Mouse (Mus musculus) embryonic facial prominence, embryonic 13.5 days (tissue): ENCODE measurements around the gene Ikzf1. TPM values are rescaled to one million over a fixed set of nuclear protein-coding genes. Genes with fewer than 3 reads are reported as not detected.

Experiments used
- ATAC-seq: fragments of 200-750 bp; cut with Nextera tagmentation; 2 replicates; pipeline ENCODE4 v1.8.0; 2017; ENCODE audit warnings: low read depth; ENCODE audit not compliant: insufficient number of reproducible peaks, insufficient read depth, low FRiP score, low TSS enrichment
- H3K27ac ChIP-seq: fragments of 300-500 bp; sonication (generic); 2 replicates; pipeline ENCODE4 v1.5.1; 2015; ENCODE audit warnings: moderate library complexity, mild to moderate bottlenecking, inconsistent platforms
- H3K27me3 ChIP-seq: fragments of 300-500 bp; sonication (generic); 2 replicates; pipeline ENCODE4 v1.6.1; 2015; ENCODE audit warnings: mild to moderate bottlenecking, inconsistent platforms
- H3K36me3 ChIP-seq: fragments of 300-500 bp; sonication (generic); 2 replicates; pipeline ENCODE4 v1.6.1; 2015; ENCODE audit warnings: mild to moderate bottlenecking, inconsistent platforms
- H3K4me1 ChIP-seq: fragments of 300-500 bp; sonication (generic); 2 replicates; pipeline ENCODE4 v1.6.1; 2015; ENCODE audit warnings: inconsistent platforms
- H3K4me2 ChIP-seq: fragments of 300-500 bp; sonication (generic); 2 replicates; pipeline ENCODE4 v1.6.1; 2015; ENCODE audit warnings: moderate library complexity, mild to moderate bottlenecking, inconsistent platforms
- H3K4me3 ChIP-seq: fragments of 300-500 bp; sonication (generic); 2 replicates; pipeline ENCODE4 v1.5.1; 2015; ENCODE audit warnings: mild to moderate bottlenecking, inconsistent platforms
- H3K9ac ChIP-seq: fragments of 300-500 bp; sonication (generic); 2 replicates; pipeline ENCODE4 v1.6.1; 2015; ENCODE audit warnings: mild to moderate bottlenecking, inconsistent platforms
- H3K9me3 ChIP-seq: fragments of 300-500 bp; sonication (generic); 2 replicates; pipeline ENCODE4 v1.6.1; 2016; ENCODE audit warnings: inconsistent platforms
- WGBS: fragments of 180-500 bp; shearing (Covaris S2); methylation state at CpG from one replicate; pipeline ENCODE4 v1.1.7; 2015; ENCODE audit warnings: mixed read lengths; 5-methylcytosine and 5-hydroxymethylcytosine counted together
- polyA plus RNA-seq: library from polyadenylated mRNA; unstranded; fragments of >200 nt; fragmentation: Nextera tagmentation; extraction: Ambion mirVana; gene quantifications from 2 replicates; pipeline ENCODE4 v1.2.1, GENCODE M21; 2015

The Ikzf1 gene
- polyA plus RNA-seq, 1 experiment from 2014 or later = 1.8 TPM

DNA sequence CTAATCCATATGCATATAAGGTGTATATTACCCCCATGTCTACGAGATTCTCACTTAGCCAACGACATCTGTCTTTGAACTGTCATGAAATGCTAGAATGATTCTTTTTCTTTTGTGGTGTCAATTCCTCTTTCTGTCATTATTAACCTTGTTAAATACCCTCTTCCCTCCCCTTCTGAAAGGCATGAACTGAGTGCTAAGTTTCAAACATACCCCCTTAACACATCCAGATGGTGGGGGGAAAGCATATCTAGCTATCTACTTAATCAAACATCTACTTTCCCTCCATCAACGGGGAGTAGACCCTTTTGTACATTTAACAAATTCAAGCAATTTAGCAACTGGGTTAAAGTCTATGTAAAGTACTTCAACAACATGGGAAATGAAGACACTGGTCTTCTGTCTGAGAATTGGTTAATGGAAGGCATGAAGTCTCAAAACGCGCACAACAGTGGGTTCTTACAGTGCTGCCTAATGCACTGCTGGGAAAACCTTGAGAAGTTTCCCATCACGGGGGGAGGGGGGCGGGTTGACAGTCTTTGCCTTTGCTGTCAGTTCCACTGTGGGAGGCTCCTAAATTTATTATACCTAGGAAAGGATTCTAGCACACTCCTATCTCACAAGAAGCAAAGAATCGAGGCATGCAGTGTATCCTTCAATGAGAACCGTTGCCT lies 8.6 kb upstream of the Ikzf1 start:
- no peaks in the 10 kb centered on the region for H3K36me3 ChIP-seq
- no peak overlapping the region for H3K9ac ChIP-seq
- H3K27ac ChIP-seq = no peak overlapping the region
- H3K27me3 ChIP-seq = peaks cover under 1% of the 10 kb centered on the region; the same call in 1 of the 2 replicates
- 81% methylated on average over 9 of the region's 9 CpGs for WGBS
- no peak overlapping the region for H3K4me3 ChIP-seq
- H3K4me2 ChIP-seq = no peak overlapping the region
- ATAC-seq = no peak
- H3K9me3 ChIP-seq = no peaks in the 10 kb centered on the region
- H3K4me1 ChIP-seq = no peaks in the 10 kb centered on the region

DNA sequence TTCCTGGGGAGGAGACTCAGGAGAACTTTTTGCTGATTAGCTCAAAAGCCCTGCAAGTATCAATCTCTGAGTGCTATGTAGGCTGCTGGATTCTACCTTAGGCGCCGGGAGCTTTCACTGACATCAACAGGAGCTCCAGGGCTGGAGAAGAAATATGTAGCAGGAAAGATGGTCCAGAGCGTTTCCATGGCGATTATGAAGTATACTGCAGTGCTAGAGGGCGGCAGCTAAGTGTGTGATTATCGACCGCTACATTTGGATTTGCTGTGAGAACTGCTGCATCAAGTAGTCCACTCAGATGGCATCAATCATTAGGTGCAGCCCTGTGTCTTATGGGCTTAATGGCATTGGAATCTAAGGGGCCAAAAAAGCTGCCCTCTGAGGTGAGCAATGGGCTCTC lies 7.6 kb upstream of the Ikzf1 start:
- no peak overlapping the region for H3K4me2 ChIP-seq
- no peak overlapping the region for H3K27ac ChIP-seq
- no peaks in the 10 kb centered on the region for H3K36me3 ChIP-seq
- no peak overlapping the region for H3K4me3 ChIP-seq
- ATAC-seq = no peak
- peaks cover 7% of the 10 kb centered on the region; the same call in 1 of the 2 replicates for H3K27me3 ChIP-seq
- 83% methylated on average over 7 of the region's 7 CpGs for WGBS
- no peaks in the 10 kb centered on the region for H3K4me1 ChIP-seq
- no peaks in the 10 kb centered on the region for H3K9me3 ChIP-seq
- no peak overlapping the region for H3K9ac ChIP-seq

DNA sequence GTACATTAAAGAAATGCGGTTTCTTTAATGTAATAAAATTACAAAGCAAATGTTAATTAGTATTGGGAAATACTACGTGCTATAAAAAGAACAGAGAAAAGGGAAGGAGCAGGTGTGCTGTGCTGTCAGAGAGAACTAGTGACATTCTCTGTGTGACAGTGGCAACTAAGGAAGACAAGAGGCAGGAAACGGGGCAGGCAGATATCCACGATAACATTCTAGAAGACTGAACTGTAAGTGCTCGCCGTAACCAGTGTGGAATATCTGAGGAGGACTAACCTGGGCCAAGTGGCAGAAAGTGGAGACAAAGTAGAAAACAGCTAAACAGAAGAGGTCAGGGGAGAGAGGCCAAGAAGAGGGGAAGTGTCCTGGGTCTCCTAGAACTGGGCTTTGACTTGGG lies 5.8 kb upstream of the Ikzf1 start:
- 77% methylated on average over 6 of the region's 6 CpGs for WGBS
- no peak for ATAC-seq
- no peaks in the 10 kb centered on the region for H3K36me3 ChIP-seq
- H3K27me3 ChIP-seq = peaks cover 25% of the 10 kb centered on the region
- H3K27ac ChIP-seq = no peak overlapping the region
- H3K4me1 ChIP-seq = no peaks in the 10 kb centered on the region
- H3K9me3 ChIP-seq = no peaks in the 10 kb centered on the region
- no peak overlapping the region for H3K4me2 ChIP-seq
- no peak overlapping the region for H3K9ac ChIP-seq
- no peak overlapping the region for H3K4me3 ChIP-seq

DNA sequence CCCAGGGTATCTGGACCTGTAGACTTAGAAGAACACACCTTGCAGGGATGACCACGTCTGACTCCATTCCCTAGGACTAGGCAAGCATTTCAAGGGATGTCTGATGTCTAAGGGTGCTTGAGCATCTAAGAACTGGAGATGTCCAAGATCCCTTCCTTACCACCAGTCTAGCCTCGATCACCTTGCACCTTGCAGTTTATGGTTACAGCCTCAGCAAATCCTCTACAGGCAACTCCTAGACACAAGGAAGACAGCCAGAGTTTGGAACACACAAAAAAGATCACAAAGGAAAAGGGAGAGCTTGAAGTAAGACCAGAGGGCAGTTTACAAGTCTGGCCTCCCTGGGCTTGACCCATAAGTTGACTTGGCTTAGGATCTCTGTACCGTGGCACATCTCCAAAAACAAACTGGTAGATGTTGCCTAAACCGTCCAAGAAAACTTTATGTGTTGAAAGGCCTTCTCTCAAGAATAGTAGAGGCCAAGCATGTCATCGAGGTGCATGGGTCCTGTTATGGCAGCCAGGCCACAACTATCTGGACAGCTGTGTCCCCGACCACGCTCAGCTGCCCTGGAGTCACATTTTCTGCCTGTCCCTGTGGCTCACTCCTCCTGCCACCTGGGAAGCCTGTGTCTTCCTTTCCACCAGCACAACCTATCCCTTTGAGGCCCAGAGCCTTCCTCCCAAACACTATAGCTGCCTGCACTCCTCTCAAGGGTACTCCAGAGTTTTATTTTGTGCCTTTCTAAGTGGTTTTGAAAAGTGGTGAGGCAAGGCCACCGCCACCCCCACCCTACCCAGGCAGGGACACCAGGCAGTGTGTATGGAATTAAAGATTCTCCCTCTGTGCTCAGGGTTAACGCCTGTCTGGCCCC lies 510 bp upstream of the Ikzf1 start:
- H3K27ac ChIP-seq = no peak overlapping the region
- no peaks in the 10 kb centered on the region for H3K9me3 ChIP-seq
- H3K9ac ChIP-seq = no peak overlapping the region
- ATAC-seq = no peak
- peaks cover 71% of the 10 kb centered on the region for H3K27me3 ChIP-seq
- H3K4me1 ChIP-seq = peaks cover 17% of the 10 kb centered on the region
- H3K4me2 ChIP-seq = peak overlapping the region; percentile 98
- H3K4me3 ChIP-seq = peak overlapping the region; percentile 67; the same call in 1 of the 2 replicates
- H3K36me3 ChIP-seq = no peaks in the 10 kb centered on the region
- 66% methylated on average over 9 of the region's 9 CpGs for WGBS

DNA sequence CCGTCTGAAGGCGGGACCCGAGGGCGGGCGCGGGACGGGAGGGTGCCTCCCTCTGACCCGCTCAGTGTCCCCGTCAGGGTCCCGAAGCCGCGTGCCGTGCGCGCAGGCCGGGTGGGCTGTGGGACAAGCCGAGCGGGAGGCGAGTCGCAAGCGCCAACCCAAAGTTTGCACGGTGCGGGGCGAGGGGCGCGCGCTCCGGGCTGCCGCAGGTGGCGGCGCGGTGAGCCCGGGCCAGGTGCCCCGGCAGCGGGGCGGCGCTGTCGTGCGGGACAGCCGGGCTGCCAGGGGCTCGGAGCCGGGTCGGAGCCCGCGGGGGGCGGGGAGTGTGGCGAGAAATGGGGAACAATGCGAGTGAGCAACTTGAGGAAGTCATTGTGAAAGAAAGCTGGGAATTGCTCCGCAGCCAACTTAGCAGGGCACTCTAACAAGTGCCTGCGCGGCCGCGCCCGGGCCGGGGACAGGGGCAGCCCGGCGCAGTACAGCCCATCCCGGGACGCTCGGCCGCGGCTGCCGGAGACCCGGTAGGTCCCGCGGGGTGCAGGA lies 1.1 kb downstream of the Ikzf1 start:
- Histone ChIP-seq H3K27me3 (peaks cover 71% of the 10 kb centered on the region), H3K4me3 (peak overlapping the region; percentile 67), H3K9me3 (no peaks in the 10 kb centered on the region), H3K27ac (no peak overlapping the region), H3K4me2 (peak overlapping the region; percentile 98), H3K4me1 (peaks cover 17% of the 10 kb centered on the region), H3K9ac (peak overlapping the region; percentile 55), H3K36me3 (no peaks in the 10 kb centered on the region)
- peak; percentile 22 for ATAC-seq
- WGBS = under 1% methylated on average over 64 of the region's 66 CpGs

DNA sequence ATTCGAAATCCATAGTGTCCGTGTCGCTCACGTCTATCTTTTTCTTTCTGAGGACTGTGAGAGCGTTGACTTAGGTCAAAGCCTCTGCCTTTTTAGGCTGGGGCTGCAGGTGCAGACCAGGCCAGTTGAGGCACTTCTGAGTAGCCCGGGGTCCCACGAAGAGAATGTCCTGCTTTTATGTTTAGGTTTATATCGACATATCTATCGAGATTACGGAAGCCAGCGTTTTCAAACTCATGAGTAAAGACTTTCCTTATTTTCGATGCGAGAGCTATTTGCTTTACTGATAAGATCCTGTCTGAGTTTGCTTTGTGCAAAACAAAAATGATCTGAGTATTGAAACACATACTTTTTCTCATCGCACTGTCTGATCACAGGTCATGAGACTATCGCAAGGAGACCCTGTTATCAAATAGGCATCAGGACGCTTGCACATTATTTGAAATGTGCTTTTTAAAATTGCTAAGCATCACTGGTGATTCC lies 1.8 kb downstream of the Ikzf1 start:
- Histone ChIP-seq H3K4me2 (peak overlapping the region; percentile 98), H3K4me1 (peaks cover 17% of the 10 kb centered on the region), H3K4me3 (peak overlapping the region; percentile 67), H3K27me3 (peaks cover 66% of the 10 kb centered on the region), H3K27ac (no peak overlapping the region), H3K9ac (no peak overlapping the region), H3K36me3 (no peaks in the 10 kb centered on the region), H3K9me3 (no peaks in the 10 kb centered on the region)
- no peak for ATAC-seq
- WGBS = 13% methylated on average over 16 of the region's 16 CpGs

DNA sequence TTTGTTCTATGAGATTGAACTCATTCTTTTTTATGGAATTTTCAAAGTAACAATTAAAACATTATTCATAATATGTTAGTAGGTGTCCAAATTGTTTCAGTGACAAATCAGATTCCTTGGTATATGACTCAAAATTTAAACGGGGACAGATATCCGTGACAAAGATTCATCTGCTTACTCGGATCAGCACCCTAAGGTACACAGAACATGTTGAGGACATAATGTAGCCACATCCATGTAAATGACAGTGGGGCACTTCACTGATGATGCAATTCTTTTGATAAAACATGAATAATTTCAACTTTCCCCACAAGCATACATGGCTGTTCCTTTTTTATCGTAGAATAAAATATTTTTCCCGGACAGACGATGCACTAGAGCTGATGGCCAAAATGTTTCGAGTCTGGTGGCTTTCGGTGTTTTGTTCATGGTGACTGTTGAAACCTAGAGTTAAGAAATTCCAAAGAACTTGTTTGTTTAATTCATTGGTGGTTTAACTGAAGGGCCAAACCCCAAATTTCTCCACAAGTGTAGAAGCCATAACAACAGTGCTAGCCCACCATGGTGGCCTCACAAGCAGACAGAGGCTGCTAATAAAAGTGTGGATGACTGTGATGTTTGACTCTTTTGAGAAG lies 2.9 kb downstream of the Ikzf1 start:
- Histone ChIP-seq H3K9ac (no peak overlapping the region), H3K4me2 (no peak overlapping the region), H3K36me3 (no peaks in the 10 kb centered on the region), H3K4me1 (peaks cover 17% of the 10 kb centered on the region), H3K9me3 (no peaks in the 10 kb centered on the region), H3K4me3 (no peak overlapping the region), H3K27me3 (peaks cover 59% of the 10 kb centered on the region), H3K27ac (no peak overlapping the region)
- 91% methylated on average over 8 of the region's 8 CpGs for WGBS
- ATAC-seq = no peak

DNA sequence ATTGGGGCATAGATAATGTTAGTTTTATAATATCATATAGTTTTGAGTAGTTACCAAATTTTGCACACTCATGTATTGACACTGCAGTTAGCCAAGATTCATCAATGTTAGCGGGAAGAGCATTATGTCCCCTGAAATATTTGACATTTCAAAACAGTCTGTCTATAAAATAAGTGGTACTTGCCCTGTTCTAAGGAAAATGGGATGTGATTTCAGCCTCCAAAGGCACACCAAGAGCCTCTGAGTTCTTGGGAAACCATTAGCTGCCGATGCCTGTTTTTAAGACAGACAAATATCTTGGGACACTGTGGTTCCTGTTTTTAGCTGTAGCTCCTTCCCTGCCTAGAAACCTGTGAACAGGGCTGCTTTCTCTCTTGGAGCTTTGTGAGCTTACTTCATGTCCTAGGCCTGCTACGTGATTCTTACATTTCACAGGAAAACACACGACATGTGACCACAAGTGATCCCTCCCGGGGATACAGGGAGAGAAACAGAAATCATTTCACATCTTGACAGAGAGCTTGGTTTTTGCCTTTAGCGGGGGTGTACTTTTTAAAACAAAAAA lies 4.0 kb downstream of the Ikzf1 start:
- peaks cover 17% of the 10 kb centered on the region for H3K4me1 ChIP-seq
- H3K9ac ChIP-seq = no peak overlapping the region
- no peak for ATAC-seq
- H3K27ac ChIP-seq = no peak overlapping the region
- H3K4me3 ChIP-seq = no peak overlapping the region
- H3K36me3 ChIP-seq = no peaks in the 10 kb centered on the region
- H3K27me3 ChIP-seq = peaks cover 47% of the 10 kb centered on the region
- no peak overlapping the region for H3K4me2 ChIP-seq
- no peaks in the 10 kb centered on the region for H3K9me3 ChIP-seq
- 64% methylated on average over 6 of the region's 6 CpGs for WGBS

DNA sequence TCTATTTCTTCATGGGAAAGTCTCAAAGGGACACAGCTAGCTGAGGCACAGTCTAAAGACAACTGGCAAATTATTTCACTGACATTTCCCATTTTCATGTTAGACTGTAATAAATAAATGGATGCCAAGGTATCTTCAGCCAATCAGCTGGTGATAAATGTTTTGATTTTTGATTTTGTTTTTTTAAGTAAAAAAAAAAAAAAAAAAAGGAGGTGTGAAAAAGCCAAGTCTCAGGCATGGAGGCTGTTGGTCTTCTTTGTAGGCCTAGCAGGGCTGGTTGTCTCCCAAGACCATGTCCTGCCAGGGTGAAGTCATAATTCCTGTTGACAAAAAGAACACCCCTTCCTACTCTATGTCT lies 4.9 kb downstream of the Ikzf1 start:
- H3K36me3 ChIP-seq = no peaks in the 10 kb centered on the region
- H3K27me3 ChIP-seq = peaks cover 39% of the 10 kb centered on the region
- H3K4me1 ChIP-seq = peaks cover 17% of the 10 kb centered on the region
- H3K9me3 ChIP-seq = no peaks in the 10 kb centered on the region
- no peak overlapping the region for H3K9ac ChIP-seq
- no peak overlapping the region for H3K4me3 ChIP-seq
- H3K4me2 ChIP-seq = no peak overlapping the region
- no peak for ATAC-seq
- no peak overlapping the region for H3K27ac ChIP-seq

DNA sequence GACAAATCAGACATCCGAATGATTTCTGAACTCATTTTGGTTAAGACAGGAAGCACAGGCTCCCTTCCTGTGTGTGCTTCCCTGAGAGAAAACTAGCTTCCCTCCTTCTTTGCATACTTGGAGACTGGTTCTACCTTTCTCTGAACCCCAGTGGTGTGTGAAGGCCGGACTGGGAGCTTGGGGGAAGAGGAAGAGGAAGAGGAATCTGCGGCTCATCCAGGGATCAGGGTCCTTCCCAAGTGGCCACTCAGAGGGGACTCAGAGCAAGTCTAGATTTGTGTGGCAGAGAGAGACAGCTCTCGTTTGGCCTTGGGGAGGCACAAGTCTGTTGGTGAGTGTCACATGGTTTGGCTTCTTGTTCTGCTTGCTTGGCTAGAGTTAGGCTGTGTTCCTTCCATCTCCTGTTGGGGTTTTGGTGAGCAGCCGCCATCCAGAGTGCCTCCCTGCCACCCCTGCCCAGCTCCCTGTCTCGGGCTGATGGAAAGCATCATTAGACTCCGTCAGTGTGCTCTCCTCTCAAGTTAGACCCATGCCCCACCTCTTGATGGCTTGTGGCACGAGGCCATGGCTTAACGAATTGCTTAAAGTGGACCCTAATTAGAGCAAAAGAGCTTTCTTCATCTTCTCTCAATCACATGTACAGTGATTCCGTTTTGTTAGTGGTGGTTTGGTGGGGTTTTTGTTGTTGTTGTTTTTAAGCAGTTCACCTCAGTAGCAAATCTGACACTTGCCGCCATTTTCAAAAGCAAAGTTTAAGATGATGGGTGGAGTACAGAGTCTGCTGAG lies 5.4 kb downstream of the Ikzf1 start:
- no peak overlapping the region for H3K4me3 ChIP-seq
- H3K9ac ChIP-seq = no peak overlapping the region
- no peaks in the 10 kb centered on the region for H3K36me3 ChIP-seq
- no peak overlapping the region for H3K27ac ChIP-seq
- 71% methylated on average over 11 of the region's 11 CpGs for WGBS
- no peak overlapping the region for H3K4me2 ChIP-seq
- H3K9me3 ChIP-seq = no peaks in the 10 kb centered on the region
- peaks cover 33% of the 10 kb centered on the region for H3K27me3 ChIP-seq
- no peak for ATAC-seq
- peaks cover 11% of the 10 kb centered on the region for H3K4me1 ChIP-seq

DNA sequence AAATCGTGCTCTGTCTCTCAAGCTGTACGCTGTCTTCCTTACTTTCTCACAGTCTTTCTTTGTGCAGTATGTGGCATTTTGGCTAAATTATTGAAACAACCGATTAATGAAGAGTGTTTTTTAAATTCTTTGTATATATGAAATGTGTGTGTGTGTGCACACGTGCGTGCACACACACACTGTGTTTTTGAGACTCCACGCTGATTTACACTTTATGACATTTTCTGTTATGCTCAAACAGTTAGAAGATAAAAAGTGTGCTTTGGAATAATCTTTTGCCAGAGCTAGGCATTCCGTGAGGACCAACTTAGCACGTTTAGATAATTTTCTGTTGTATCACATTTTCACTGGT lies 6.0 kb downstream of the Ikzf1 start:
- Histone ChIP-seq H3K9me3 (no peaks in the 10 kb centered on the region), H3K27ac (no peak overlapping the region), H3K27me3 (peaks cover 28% of the 10 kb centered on the region), H3K4me3 (no peak overlapping the region), H3K9ac (no peak overlapping the region), H3K4me2 (no peak overlapping the region), H3K36me3 (no peaks in the 10 kb centered on the region), H3K4me1 (peaks cover 9% of the 10 kb centered on the region)
- ATAC-seq = no peak
- 93% methylated on average over 8 of the region's 8 CpGs for WGBS
